Mouse (Mus musculus) spleen, postnatal 14 days (tissue): ENCODE measurements around the gene Trim69.
"Not testable (repeated sequence)": the region's sequence is repeated elsewhere in the genome, so short reads cannot be mapped to it uniquely, and the experiment has no call there.

Experiments
- DNase-seq, 2 experiments: peaks; one replicate each; pipeline ENCODE4 v3.0.0; 2021 to 2022; ENCODE audit warnings: low spot score in 2 of 2

Gene Trim69

GRCm38 (mm10) chr2:122210534-122211228 lies 50.2 kb downstream of the Trim69 start:
- no peak for DNase-seq

- DNase-seq = not testable (repeated sequence)
Measured at GRCm38 (mm10) chr2:122217075-122217474, 56.6 kb downstream of the Trim69 start.

- DNase-seq = no peak
Measured at GRCm38 (mm10) chr2:122218234-122218633, 57.7 kb downstream of the Trim69 start.

GRCm38 (mm10) chr2:122221378-122221777 lies 60.9 kb downstream of the Trim69 start:
- no peak for DNase-seq

GRCm38 (mm10) chr2:122221798-122222197 lies 61.3 kb downstream of the Trim69 start:
- no peak for DNase-seq

- DNase-seq = no peak
Measured at GRCm38 (mm10) chr2:122222272-122222671, 61.8 kb downstream of the Trim69 start.

GRCm38 (mm10) chr2:122223654-122224053 lies 63.2 kb downstream of the Trim69 start:
- no peak for DNase-seq
